Mouse (Mus musculus) CH12.LX (cell line): ENCODE measurements around the gene Timm22.

Experiments
- CTCF ChIP-seq, 2 experiments: IDR thresholded peaks in 1 of 2; conservative IDR thresholded peaks in 1 of 2; 2 replicates each; pipeline ENCODE4 v1.5.1; 2011 to 2012; ENCODE audit warnings: low read depth in 2 of 2, low read length in 2 of 2, improper control_type of control experiment in 1 of 2, inconsistent platforms in 1 of 2, mild to moderate bottlenecking in 1 of 2, moderate library complexity in 1 of 2
- MAFK ChIP-seq: IDR thresholded peaks from 2 replicates; pipeline ENCODE4 v1.6.1; 2011; ENCODE audit warnings: low read length, improper control_type of control experiment; ENCODE audit not compliant: insufficient replicate concordance
- POLR2A ChIP-seq: IDR thresholded peaks from 2 replicates; pipeline ENCODE4 v1.6.1; 2011; ENCODE audit warnings: low read depth, mild to moderate bottlenecking, improper control_type of control experiment, low read length
- TCF12 ChIP-seq: IDR thresholded peaks from 2 replicates; pipeline ENCODE4 v1.6.1; 2014; ENCODE audit warnings: low read depth, mild to moderate bottlenecking, inconsistent platforms, low read length, improper control_type of control experiment

DNA sequence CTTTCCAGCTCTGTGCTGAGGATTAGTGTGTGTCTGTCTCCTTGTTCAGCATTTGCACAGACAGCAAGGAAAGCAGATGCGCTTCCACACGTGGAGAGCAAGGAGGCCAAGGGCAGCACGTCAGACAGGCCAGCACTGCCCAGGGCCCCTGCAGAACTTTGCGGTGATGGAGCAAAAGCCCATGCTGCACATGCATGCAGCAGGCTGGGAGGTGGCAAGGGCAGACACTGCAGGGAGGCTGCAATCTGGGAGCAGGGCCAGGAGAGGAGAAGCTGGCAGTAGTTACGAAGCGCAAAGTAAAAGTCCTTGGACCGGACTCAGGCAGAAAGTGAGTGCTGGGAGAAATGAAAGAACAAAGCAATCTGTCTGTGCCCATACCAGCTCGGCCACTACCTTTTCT, 11.7 kb downstream of the Timm22 start:
- TF ChIP-seq MAFK (no peak), CTCF (conservative IDR thresholded peaks at IDR 0.05 in 1 of 2, IDR thresholded peaks at IDR 0.05 in 1 of 2; ENCODE audit: low read depth in 2 of 2, low read length in 2 of 2) (no peak), TCF12 (no peak), POLR2A (no peak)
